Mouse (Mus musculus) hindbrain, embryonic 13.5 days (tissue): ENCODE measurements around the gene Rab20. TPM values are rescaled to one million over a fixed set of nuclear protein-coding genes. Genes with fewer than 3 reads are reported as not detected.
"Not testable (repeated sequence)": the region's sequence is repeated elsewhere in the genome, so short reads cannot be mapped to it uniquely, and the experiment has no call there.

Source experiments
- ATAC-seq: fragments of 200-750 bp; cut with Nextera tagmentation; 2 replicates; pipeline ENCODE4 v1.8.0; 2017; ENCODE audit warnings: moderate TSS enrichment; ENCODE audit not compliant: low FRiP score
- H3K27ac ChIP-seq: fragments of 300-500 bp; sonication (generic); 2 replicates; pipeline ENCODE4 v1.5.1; 2015; ENCODE audit warnings: inconsistent platforms, mild to moderate bottlenecking, moderate library complexity
- H3K27me3 ChIP-seq: fragments of 300-500 bp; sonication (generic); 2 replicates; pipeline ENCODE4 v1.6.1; 2015; ENCODE audit warnings: mild to moderate bottlenecking, inconsistent platforms
- H3K36me3 ChIP-seq: fragments of 300-500 bp; sonication (generic); 2 replicates; pipeline ENCODE4 v1.6.1; 2015; ENCODE audit warnings: mild to moderate bottlenecking, inconsistent platforms
- H3K4me1 ChIP-seq: fragments of 300-500 bp; sonication (generic); replicated peaks from 2 replicates; pipeline ENCODE4 v1.6.1; 2015; ENCODE audit warnings: inconsistent platforms
- H3K4me2 ChIP-seq: fragments of 300-500 bp; sonication (generic); 2 replicates; pipeline ENCODE4 v1.6.1; 2015; ENCODE audit warnings: inconsistent platforms, mild to moderate bottlenecking, moderate library complexity
- H3K4me3 ChIP-seq: fragments of 300-500 bp; sonication (generic); 2 replicates; pipeline ENCODE4 v1.5.1; 2015; ENCODE audit warnings: mild to moderate bottlenecking, inconsistent platforms
- H3K9ac ChIP-seq: fragments of 300-500 bp; sonication (generic); 2 replicates; pipeline ENCODE4 v1.6.1; 2015; ENCODE audit warnings: mild to moderate bottlenecking, inconsistent platforms
- H3K9me3 ChIP-seq: fragments of 300-500 bp; sonication (generic); 2 replicates; pipeline ENCODE4 v1.6.1; 2016; ENCODE audit warnings: inconsistent platforms
- WGBS: fragments of 180-500 bp; shearing (Covaris S2); methylation state at CpG from one replicate; pipeline ENCODE4 v1.1.7; 2015; 5-methylcytosine and 5-hydroxymethylcytosine counted together
- polyA plus RNA-seq: library from polyadenylated mRNA; unstranded; fragments of >200 nt; fragmentation: Nextera tagmentation; extraction: Ambion mirVana; gene quantifications from 2 replicates; pipeline ENCODE4 v1.2.1, GENCODE M21; 2015

The Rab20 gene
- polyA plus RNA-seq, 1 experiment from 2014 or later: 1.8 TPM

DNA sequence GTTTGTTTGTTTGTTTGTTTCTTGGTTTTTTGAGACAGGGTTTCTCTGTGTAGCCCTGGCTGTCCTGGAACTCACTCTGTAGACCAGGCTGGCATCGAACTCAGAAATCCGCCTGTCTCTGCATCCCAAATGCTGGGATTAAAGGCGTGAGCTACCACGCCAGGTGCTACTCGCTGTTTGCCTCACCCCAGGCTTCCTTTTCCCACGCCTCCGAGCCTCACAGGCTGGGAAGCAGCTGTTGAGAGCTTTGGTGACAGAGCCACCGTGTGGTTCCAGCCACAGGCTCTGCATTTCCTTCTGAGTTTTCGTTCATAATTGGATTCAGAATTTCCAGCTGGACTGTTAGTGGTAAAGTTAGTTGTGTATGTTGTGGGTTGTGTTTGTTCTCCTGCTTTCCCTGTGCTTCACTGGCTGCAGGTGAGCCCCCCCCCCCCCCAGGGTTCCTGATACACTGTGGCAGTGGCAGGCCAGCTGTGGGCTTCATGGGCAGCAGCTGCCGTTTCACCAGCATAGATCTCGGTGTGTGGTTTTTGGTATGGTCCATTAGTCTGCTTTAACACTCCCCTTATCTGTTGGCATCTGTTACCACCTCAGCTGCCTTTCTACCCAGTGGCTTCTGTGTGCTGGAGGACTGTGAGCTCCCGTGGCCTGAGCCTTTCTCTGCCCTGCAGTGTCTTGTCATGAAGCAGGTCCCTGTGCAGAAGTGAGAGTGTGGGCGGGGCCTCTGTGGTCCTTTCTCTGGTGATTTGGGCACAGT lies 25.1 kb upstream of the Rab20 start:
- H3K27ac ChIP-seq: no peak overlapping the region
- WGBS: 91% methylated on average over 13 of the region's 13 CpGs
- H3K9me3 ChIP-seq: no peaks in the 10 kb centered on the region
- H3K9ac ChIP-seq: no peak overlapping the region
- no peak overlapping the region for H3K4me2 ChIP-seq
- peaks cover 68% of the 10 kb centered on the region for H3K36me3 ChIP-seq
- ATAC-seq: no peak
- no peaks in the 10 kb centered on the region for H3K27me3 ChIP-seq
- no peak overlapping the region for H3K4me3 ChIP-seq
- peaks cover 9% of the 10 kb centered on the region for H3K4me1 ChIP-seq

GRCm38 (mm10) chr8:11498786-11499485 lies 20.4 kb upstream of the Rab20 start:
- 87% methylated on average over 4 of the region's 4 CpGs for WGBS
- Histone ChIP-seq H3K9me3 (no peaks in the 10 kb centered on the region), H3K9ac (no peak overlapping the region), H3K36me3 (peaks cover 23% of the 10 kb centered on the region), H3K27ac (no peak overlapping the region), H3K4me2 (peak overlapping the region; percentile 69), H3K4me3 (peak overlapping the region; percentile 83; the same call in 1 of the 2 replicates), H3K4me1 (peaks cover 27% of the 10 kb centered on the region), H3K27me3 (peaks cover 8% of the 10 kb centered on the region)
- ATAC-seq: no peak

- H3K9me3 ChIP-seq: no peaks in the 10 kb centered on the region
- H3K4me1 ChIP-seq: peaks cover 27% of the 10 kb centered on the region
- H3K27ac ChIP-seq: no peak overlapping the region
- WGBS: 80% methylated on average over 12 of the region's 12 CpGs
- H3K36me3 ChIP-seq: peaks cover 17% of the 10 kb centered on the region
- peak overlapping the region; percentile 87; the same call in 1 of the 2 replicates for H3K9ac ChIP-seq
- peaks cover 8% of the 10 kb centered on the region for H3K27me3 ChIP-seq
- peak overlapping the region; percentile 69 for H3K4me2 ChIP-seq
- ATAC-seq: no peak
- peak overlapping the region; percentile 83 for H3K4me3 ChIP-seq
These were observed 19.8 kb upstream of the Rab20 start for GRCm38 (mm10) chr8:11498281-11498680.

- WGBS: 4% methylated on average over 73 of the region's 73 CpGs
- Histone ChIP-seq H3K4me3 (peak within 1 kb of the TSS; percentile 83), H3K27ac (peak within 1 kb of the TSS; percentile 95), H3K27me3 (peaks cover 14% of the 10 kb centered on the region), H3K4me2 (peak within 1 kb of the TSS; percentile 69), H3K4me1 (peaks cover 27% of the 10 kb centered on the region), H3K9me3 (no peaks in the 10 kb centered on the region), H3K9ac (peak within 1 kb of the TSS; percentile 87), H3K36me3 (peaks cover 9% of the 10 kb centered on the region)
- peak; percentile 97 for ATAC-seq
These were observed 18.8 kb upstream of the Rab20 start, which contains the start of gene Naxd for GRCm38 (mm10) chr8:11497017-11497990. Gene Naxd (plus strand): TSS chr8:11497506.

DNA sequence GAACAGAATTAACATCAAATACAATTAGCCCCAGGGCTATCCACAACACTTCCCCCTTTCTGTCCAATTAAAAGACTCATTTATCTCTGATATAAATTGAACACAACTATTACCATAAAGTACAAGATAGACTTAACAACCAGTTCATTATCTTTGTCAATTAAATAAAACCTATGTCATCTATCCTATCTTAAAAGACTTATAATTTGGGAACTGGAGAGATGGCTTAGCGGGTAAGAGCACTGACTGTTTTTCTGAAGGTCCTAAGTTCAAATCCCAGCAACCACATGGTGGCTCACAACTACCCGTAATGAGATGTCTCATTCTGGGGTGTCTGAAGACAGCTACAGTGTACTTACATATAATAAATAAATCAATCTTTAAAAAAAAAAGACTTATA lies 13.8 kb upstream of the Rab20 start:
- not testable (repeated sequence) for H3K4me3 ChIP-seq, H3K4me1 ChIP-seq, H3K9ac ChIP-seq, H3K36me3 ChIP-seq, H3K9me3 ChIP-seq, ATAC-seq, H3K27ac ChIP-seq, H3K4me2 ChIP-seq
- peaks cover 41% of the 10 kb centered on the region for H3K27me3 ChIP-seq
- WGBS: 88% methylated on average over 2 of the region's 2 CpGs

DNA sequence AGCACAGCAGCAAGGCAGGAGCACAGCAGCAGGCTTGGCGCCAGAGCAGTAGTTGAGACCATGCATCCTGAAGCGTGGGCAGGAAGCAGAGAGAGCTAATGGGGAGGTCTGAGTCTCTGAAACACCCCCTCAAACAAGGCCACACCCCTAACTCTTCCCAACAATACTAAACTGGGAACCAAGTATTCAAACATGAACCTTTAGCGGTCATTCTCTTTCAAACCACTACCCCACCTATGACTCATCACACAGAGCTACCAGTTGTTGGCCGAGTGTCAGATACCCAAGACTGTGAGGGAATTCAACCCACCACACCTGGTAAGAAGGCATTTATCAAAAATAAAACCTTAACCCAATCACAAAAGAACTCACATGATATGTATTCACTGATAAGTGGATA lies 8.7 kb upstream of the Rab20 start:
- Histone ChIP-seq H3K4me2 (no peak overlapping the region), H3K9me3 (no peaks in the 10 kb centered on the region), H3K4me1 (no peaks in the 10 kb centered on the region), H3K4me3 (no peak overlapping the region), H3K27ac (no peak overlapping the region), H3K27me3 (peaks cover 46% of the 10 kb centered on the region), H3K36me3 (no peaks in the 10 kb centered on the region), H3K9ac (no peak overlapping the region)
- WGBS: 81% methylated on average over 4 of the region's 4 CpGs
- no peak for ATAC-seq

GRCm38 (mm10) chr8:11486142-11486541 lies 7.6 kb upstream of the Rab20 start:
- peaks cover 50% of the 10 kb centered on the region for H3K27me3 ChIP-seq
- no peak overlapping the region for H3K27ac ChIP-seq
- no peak overlapping the region for H3K4me3 ChIP-seq
- WGBS: 23% methylated on average over 7 of the region's 7 CpGs
- no peak overlapping the region for H3K4me2 ChIP-seq
- H3K9me3 ChIP-seq: no peaks in the 10 kb centered on the region
- H3K9ac ChIP-seq: no peak overlapping the region
- no peaks in the 10 kb centered on the region for H3K4me1 ChIP-seq
- no peaks in the 10 kb centered on the region for H3K36me3 ChIP-seq
- ATAC-seq: no peak

DNA sequence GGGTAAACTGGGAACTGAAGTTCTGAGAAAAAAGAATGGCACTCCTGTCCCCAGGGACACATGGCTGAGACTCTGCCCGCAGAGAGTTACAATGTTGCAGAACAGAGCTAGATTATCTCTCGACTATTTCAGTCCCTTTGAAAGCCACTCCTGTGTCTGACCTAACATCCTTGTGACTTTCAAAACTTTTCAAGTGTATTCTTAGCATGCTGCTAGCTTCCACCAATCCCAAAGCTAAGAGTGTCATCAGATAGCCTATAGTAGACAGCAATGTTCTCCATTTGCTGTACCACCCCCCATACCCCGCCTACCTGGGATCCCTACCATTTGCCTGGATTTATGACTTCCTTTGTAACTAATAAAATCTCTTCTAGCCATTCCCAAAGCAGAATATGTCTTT lies 4.0 kb upstream of the Rab20 start:
- Histone ChIP-seq H3K9me3 (no peaks in the 10 kb centered on the region), H3K27ac (no peak overlapping the region), H3K4me2 (no peak overlapping the region), H3K36me3 (no peaks in the 10 kb centered on the region), H3K27me3 (peaks cover 65% of the 10 kb centered on the region), H3K4me1 (peaks cover 14% of the 10 kb centered on the region), H3K4me3 (no peak overlapping the region), H3K9ac (no peak overlapping the region)
- whole genome bisulfite sequencing: 78% methylated on average over 3 of the region's 3 CpGs
- ATAC-seq: no peak

DNA sequence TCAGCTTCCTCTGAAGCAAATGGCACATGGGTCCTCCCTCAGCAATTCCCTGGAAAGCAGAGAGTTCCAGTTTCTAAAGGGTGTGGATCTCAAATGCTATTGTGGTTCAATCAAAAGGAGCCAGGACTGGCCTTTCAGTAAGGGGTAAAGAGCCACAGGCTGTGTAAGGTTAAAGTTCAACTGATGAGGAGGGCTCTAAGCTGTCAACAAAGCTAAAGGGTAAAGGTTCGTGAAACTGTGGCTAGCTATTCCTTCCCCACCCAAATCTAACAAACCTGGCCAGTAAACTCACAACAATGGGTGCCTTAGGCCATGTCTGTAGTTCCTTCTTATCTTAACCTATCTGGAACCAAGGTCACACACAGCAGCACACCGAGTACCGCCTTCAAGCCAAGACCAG lies 3.4 kb upstream of the Rab20 start:
- ATAC-seq: no peak
- H3K27ac ChIP-seq: no peak overlapping the region
- H3K27me3 ChIP-seq: peaks cover 69% of the 10 kb centered on the region
- H3K9ac ChIP-seq: no peak overlapping the region
- 40% methylated on average over 3 of the region's 3 CpGs for WGBS
- no peaks in the 10 kb centered on the region for H3K36me3 ChIP-seq
- no peaks in the 10 kb centered on the region for H3K9me3 ChIP-seq
- H3K4me2 ChIP-seq: no peak overlapping the region
- peaks cover 20% of the 10 kb centered on the region for H3K4me1 ChIP-seq
- no peak overlapping the region for H3K4me3 ChIP-seq

- no peaks in the 10 kb centered on the region for H3K36me3 ChIP-seq
- H3K27ac ChIP-seq: no peak overlapping the region
- WGBS: 3% methylated on average over 14 of the region's 14 CpGs
- H3K4me2 ChIP-seq: no peak overlapping the region
- no peaks in the 10 kb centered on the region for H3K9me3 ChIP-seq
- no peak for ATAC-seq
- H3K4me1 ChIP-seq: peaks cover 27% of the 10 kb centered on the region
- H3K9ac ChIP-seq: no peak overlapping the region
- peaks cover 87% of the 10 kb centered on the region for H3K27me3 ChIP-seq
- no peak overlapping the region for H3K4me3 ChIP-seq
These were observed 1.1 kb upstream of the Rab20 start for GRCm38 (mm10) chr8:11479591-11479990.

DNA sequence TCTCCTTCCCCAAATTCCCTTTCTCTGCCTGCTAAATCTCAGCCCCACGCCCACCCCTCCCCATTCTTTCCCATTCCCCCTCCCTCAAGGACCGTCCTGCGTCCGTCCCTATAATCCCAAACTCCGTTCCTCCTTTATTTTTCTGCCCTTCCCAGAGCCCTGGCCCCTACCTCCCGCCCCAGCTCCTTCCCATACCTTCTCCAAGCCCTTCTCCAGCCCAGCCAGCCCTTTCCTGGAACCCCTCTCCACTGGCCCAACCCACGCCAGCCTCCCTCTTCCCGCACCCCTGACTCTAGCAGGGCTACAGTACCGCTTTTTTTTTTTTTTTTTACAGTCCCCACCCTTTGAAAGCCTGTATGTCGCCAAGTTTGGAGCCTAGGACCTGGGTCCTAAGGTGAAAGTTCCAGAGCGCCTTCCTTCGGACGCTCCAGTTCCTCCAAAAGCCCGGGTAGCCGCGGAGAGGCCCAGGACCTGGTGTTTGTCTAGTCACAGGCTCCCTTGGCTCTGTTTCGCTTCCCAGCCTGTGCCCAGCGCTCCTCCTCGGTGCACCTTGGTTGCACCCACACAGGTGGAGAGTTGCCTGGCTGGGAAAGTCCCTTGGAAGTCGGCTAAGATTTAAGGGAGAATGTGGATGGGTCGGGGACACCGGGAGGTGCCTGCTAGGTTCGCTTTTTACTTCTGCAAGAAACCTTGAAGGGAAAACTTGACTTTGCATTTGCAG lies 457 bp upstream of the Rab20 start:
- Histone ChIP-seq H3K4me3 (peak overlapping the region; percentile 49), H3K9ac (no peak overlapping the region), H3K36me3 (no peaks in the 10 kb centered on the region), H3K9me3 (no peaks in the 10 kb centered on the region), H3K4me1 (peaks cover 27% of the 10 kb centered on the region), H3K27me3 (peaks cover 93% of the 10 kb centered on the region), H3K27ac (no peak overlapping the region), H3K4me2 (peak overlapping the region; percentile 74)
- no peak for ATAC-seq
- 2% methylated on average over 23 of the region's 23 CpGs for WGBS
